Mouse (Mus musculus): Measurements from ENCODE around the gene Vdr. TPM values are rescaled to one million over a fixed set of nuclear protein-coding genes. Genes with fewer than 3 reads are reported as not detected.

Gene Vdr
- polyA plus RNA-seq, 1 experiment = 0.46 TPM

DNA sequence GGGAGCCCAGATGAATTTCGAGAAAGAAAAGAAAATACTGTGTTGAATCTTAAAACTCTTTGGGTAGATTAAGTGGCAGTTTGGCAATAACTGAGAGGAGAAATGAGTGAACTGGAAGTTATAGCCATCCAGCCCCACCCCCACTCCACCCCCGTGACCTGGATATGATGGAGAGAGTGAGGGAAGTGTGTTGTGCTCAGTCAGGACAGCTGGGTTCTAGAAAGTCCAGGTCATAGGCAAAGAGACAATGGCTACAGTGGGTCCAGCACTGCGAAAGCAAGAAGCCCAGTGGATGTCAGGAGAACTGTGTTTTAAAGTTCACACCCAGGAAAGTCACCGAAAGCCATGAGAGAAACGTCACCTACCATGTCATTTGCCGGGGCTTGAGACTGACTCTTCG lies 8.8 kb upstream of the Vdr start:
- no peak for DNase-seq
- no peak overlapping the region for H3K27ac ChIP-seq (ENCODE audit: insufficient read depth, low read length)
- H3K4me1 ChIP-seq (ENCODE audit: control insufficient read depth, insufficient read depth, low read length) = no peaks in the 10 kb centered on the region
- no peak overlapping the region for H3K4me3 ChIP-seq (replicated peaks; ENCODE audit: insufficient read depth, low read depth, low read length)
- TF ChIP-seq POLR2A (IDR thresholded peaks at IDR 0.05; ENCODE audit: borderline replicate concordance, insufficient read depth, low read length) (no peak), CTCF (IDR thresholded peaks at IDR 0.05; ENCODE audit: borderline replicate concordance, insufficient read depth, low read depth, low read length) (no peak)
- 81% methylated on average over 7 of the region's 7 CpGs for WGBS
- H3K27me3 ChIP-seq (ENCODE audit: control insufficient read depth, insufficient read depth, low read length) = no peaks in the 10 kb centered on the region

DNA sequence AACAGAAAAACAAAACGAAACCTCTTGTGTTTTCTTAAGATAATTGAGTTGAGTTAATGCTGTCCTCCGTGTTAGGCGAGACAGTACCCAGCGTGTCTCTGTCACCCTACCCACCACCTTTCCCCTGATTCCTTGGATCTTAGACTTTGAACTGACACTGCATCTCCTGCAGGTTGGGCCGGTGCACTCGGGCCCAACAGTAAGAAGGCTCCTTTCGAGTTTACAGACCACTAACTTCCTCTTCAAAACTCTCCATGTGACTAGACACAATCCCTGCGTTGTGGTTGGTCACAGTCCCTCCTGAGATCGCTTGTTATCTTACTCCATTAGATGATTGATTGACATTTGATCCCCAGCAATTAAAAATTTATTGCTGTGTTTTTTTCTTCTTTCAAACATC lies 7.6 kb upstream of the Vdr start:
- 84% methylated on average over 9 of the region's 9 CpGs for WGBS
- no peaks in the 10 kb centered on the region for H3K27me3 ChIP-seq (ENCODE audit: control insufficient read depth, insufficient read depth, low read length)
- no peak for TF ChIP-seq CTCF (IDR thresholded peaks at IDR 0.05; ENCODE audit: borderline replicate concordance, insufficient read depth, low read depth, low read length)
- no peak for TF ChIP-seq POLR2A (IDR thresholded peaks at IDR 0.05; ENCODE audit: borderline replicate concordance, insufficient read depth, low read length)
- no peak for DNase-seq
- H3K4me3 ChIP-seq (replicated peaks; ENCODE audit: insufficient read depth, low read depth, low read length) = no peak overlapping the region
- no peak overlapping the region for H3K27ac ChIP-seq (ENCODE audit: insufficient read depth, low read length)
- H3K4me1 ChIP-seq (ENCODE audit: control insufficient read depth, insufficient read depth, low read length) = no peaks in the 10 kb centered on the region

DNA sequence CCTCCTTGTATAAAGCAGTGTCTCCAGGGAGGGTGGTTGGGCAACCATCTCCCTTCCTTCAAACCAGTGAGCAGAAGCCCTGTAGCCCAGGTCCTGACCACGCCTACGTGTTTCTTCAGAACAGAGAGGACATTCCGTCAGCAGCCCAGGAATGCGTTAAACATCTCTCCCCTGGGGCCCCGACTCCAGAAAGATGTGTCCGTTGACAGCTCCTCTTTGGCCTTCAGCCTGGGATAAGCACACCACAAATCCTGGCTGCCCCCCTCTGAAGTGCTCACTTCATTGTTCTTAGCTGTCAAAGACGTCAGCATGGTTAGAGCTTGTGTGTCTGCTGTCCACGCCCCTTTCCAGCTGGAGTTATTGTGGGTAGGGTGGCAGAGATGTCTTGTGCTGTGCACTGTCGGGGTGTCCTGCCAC lies 3.9 kb upstream of the Vdr start:
- 7% methylated on average over 9 of the region's 9 CpGs for WGBS
- Histone ChIP-seq H3K4me1 (ENCODE audit: control insufficient read depth, insufficient read depth, low read length) (no peaks in the 10 kb centered on the region), H3K4me3 (replicated peaks; ENCODE audit: insufficient read depth, low read depth, low read length) (no peak overlapping the region), H3K27ac (ENCODE audit: insufficient read depth, low read length) (no peak overlapping the region), H3K27me3 (ENCODE audit: control insufficient read depth, insufficient read depth, low read length) (no peaks in the 10 kb centered on the region; the same call in 1 of the 2 replicates)
- no peak for DNase-seq
- TF ChIP-seq POLR2A (IDR thresholded peaks at IDR 0.05; ENCODE audit: borderline replicate concordance, insufficient read depth, low read length) (no peak), CTCF (IDR thresholded peaks at IDR 0.05; ENCODE audit: borderline replicate concordance, insufficient read depth, low read depth, low read length) (no peak)

DNA sequence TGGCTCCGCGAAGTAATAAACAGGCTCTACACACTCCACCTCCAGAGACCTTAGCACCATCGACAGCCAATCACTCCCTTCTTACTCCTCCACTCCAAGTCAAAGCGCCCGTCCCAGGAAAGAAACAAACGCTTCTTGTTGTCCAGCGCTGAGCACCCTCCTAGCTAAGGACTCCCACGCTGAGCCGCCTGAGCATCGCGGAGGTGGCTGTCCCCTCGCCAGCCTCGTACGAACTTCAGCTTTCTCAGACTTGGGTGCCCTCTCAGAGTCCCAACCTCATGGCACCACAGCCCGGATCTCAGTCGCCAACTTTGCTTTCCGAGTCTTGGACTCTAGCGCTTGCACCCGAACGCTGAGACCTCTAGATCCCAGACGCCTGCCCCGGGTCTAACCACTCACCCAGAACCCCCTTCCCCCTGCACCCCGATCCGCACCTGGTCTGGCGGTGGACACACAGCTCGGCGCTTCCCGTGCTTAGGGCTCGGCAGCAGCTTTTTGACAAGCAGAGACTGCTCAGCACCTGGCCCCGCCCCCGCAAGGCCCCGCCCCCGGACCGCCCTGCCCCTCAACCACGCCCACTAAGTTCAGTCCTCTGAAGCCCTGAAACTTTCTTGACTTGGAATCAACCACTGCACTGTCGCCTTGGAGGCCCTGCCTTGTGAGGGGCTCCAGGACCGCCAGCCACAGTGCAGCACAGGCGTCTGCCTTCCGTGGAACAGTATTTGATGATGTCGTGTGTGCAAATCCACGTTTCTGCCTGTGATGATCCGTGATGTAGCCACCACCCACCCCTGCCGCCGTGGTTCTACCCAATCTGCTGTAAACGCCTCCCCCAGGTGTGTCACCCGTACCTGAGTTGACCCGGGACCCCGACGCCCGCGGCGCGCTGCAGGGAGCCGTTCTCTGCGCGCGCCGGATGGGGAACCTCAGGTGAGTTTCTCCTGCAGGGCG lies 2.4 kb downstream of the Vdr start:
- WGBS = 2% methylated on average over 59 of the region's 59 CpGs
- peaks cover 7% of the 10 kb centered on the region; the same call in 1 of the 2 replicates for H3K27me3 ChIP-seq (ENCODE audit: control insufficient read depth, insufficient read depth, low read length)
- TF ChIP-seq POLR2A (IDR thresholded peaks at IDR 0.05; ENCODE audit: borderline replicate concordance, insufficient read depth, low read length) (no peak), CTCF (IDR thresholded peaks at IDR 0.05; ENCODE audit: borderline replicate concordance, insufficient read depth, low read depth, low read length) (no peak)
- peak in 1 of 2 experiments; percentile 11 for DNase-seq
- H3K4me1 ChIP-seq (ENCODE audit: control insufficient read depth, insufficient read depth, low read length) = peaks cover 9% of the 10 kb centered on the region
- peak overlapping the region; percentile 43 for H3K4me3 ChIP-seq (replicated peaks; ENCODE audit: insufficient read depth, low read depth, low read length)
- no peak overlapping the region for H3K27ac ChIP-seq (ENCODE audit: insufficient read depth, low read length)

DNA sequence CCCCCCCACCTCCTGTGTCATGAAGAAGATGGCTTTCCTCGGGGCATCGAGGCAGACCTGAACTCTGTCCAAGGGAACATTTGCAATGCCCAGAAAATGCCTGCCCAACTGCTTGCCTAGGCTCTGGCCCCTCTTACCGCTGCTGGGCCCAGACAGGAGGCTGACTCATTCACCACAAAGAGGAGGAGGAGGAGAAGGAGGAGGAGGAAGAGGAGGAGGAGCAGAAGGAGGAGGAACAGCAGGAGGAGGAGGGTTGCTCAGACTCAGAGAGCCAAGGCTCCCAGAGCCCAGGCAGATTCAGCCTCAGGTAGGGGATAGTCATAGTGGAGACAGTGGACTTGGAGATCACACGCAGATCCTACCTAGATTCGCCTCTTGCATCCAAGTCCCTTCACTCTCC lies 3.2 kb downstream of the Vdr start:
- Histone ChIP-seq H3K27me3 (ENCODE audit: control insufficient read depth, insufficient read depth, low read length) (peaks cover 7% of the 10 kb centered on the region; the same call in 1 of the 2 replicates), H3K4me1 (ENCODE audit: control insufficient read depth, insufficient read depth, low read length) (peaks cover 9% of the 10 kb centered on the region), H3K4me3 (replicated peaks; ENCODE audit: insufficient read depth, low read depth, low read length) (no peak overlapping the region), H3K27ac (ENCODE audit: insufficient read depth, low read length) (no peak overlapping the region)
- TF ChIP-seq POLR2A (IDR thresholded peaks at IDR 0.05; ENCODE audit: borderline replicate concordance, insufficient read depth, low read length) = no peak
- no peak for TF ChIP-seq CTCF (IDR thresholded peaks at IDR 0.05; ENCODE audit: borderline replicate concordance, insufficient read depth, low read depth, low read length)
- 48% methylated on average over 5 of the region's 5 CpGs for WGBS
- no peak for DNase-seq

DNA sequence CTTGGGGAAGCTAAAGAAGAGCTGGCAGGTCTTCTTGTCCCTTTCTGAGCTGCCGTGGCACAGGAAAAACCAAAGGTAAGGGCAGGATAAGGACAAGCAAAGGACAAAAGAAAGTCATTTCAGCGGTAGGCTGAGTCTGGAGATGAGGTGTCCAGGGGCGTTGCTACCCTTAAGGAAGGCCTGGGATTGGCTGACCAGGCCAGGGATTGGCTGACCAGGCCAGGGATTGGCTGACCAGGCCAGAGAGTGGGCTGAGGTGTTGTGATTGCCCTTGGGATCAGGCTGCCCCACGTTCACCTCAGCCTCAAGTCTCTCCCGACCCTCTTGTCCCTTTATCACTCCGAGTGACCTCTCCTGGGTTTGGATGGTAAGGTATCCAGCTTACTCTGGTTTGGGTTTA lies 5.1 kb downstream of the Vdr start:
- Histone ChIP-seq H3K27me3 (ENCODE audit: control insufficient read depth, insufficient read depth, low read length) (peaks cover 7% of the 10 kb centered on the region; the same call in 1 of the 2 replicates), H3K4me1 (ENCODE audit: control insufficient read depth, insufficient read depth, low read length) (peaks cover 9% of the 10 kb centered on the region), H3K4me3 (replicated peaks; ENCODE audit: insufficient read depth, low read depth, low read length) (no peak overlapping the region), H3K27ac (ENCODE audit: insufficient read depth, low read length) (no peak overlapping the region)
- 76% methylated on average over 6 of the region's 6 CpGs for whole genome bisulfite sequencing
- no peak for DNase-seq
- no peak for TF ChIP-seq POLR2A (IDR thresholded peaks at IDR 0.05; ENCODE audit: borderline replicate concordance, insufficient read depth, low read length)
- TF ChIP-seq CTCF (IDR thresholded peaks at IDR 0.05; ENCODE audit: borderline replicate concordance, insufficient read depth, low read depth, low read length) = no peak

DNA sequence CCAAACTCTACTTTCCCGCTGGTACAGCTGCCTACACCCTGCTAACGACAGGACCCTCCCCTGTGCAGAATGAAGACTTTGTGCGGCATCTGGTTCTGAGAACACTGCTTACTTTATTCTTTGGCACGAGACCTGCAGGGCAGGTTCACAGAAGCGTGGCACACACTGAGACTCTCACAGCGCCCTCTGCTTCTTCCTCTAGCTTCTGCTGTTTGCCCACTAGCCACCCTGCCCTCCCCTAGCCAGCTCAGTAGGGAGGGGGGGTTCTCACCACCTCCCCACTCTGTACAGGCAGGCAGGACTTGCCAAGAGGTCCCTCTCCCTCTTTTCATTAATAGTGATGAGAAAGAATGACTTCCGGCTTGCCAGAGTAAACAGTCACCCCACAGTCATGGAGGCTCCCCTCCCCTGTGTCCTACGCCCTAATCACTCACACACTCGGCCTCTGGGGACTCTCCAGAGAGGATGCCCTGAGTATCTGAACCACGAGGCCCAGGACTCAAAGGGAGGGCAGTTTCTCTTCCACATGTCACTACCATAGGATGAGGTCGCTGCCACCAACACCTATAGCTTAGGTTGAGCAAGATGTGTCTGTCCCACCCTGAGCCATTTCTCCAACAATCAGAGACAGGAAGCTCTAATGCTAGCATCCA lies 6.0 kb downstream of the Vdr start:
- no peak for DNase-seq
- Histone ChIP-seq H3K4me3 (replicated peaks; ENCODE audit: insufficient read depth, low read depth, low read length) (no peak overlapping the region), H3K4me1 (ENCODE audit: control insufficient read depth, insufficient read depth, low read length) (peaks cover 12% of the 10 kb centered on the region), H3K27ac (ENCODE audit: insufficient read depth, low read length) (no peak overlapping the region), H3K27me3 (ENCODE audit: control insufficient read depth, insufficient read depth, low read length) (peaks cover 7% of the 10 kb centered on the region; the same call in 1 of the 2 replicates)
- WGBS = 45% methylated on average over 11 of the region's 11 CpGs
- TF ChIP-seq POLR2A (IDR thresholded peaks at IDR 0.05; ENCODE audit: borderline replicate concordance, insufficient read depth, low read length) = no peak
- TF ChIP-seq CTCF (IDR thresholded peaks at IDR 0.05; ENCODE audit: borderline replicate concordance, insufficient read depth, low read depth, low read length) = no peak

Data from cerebellum, adult 2 months (tissue).